Mouse (Mus musculus): ENCODE measurements around the gene Olfr1247. TPM values are rescaled to one million over a fixed set of nuclear protein-coding genes. Genes with fewer than 3 reads are reported as not detected.
"Not testable (repeated sequence)": the region's sequence is repeated elsewhere in the genome, so short reads cannot be mapped to it uniquely, and the experiment has no call there.

The Olfr1247 gene
- not detected in 2 replicates for total RNA-seq (2014; rRNA removed)
- not detected in 2 replicates for polyA plus RNA-seq (2015; fragmentation: Nextera tagmentation; extraction: Ambion mirVana)

- H3K9ac ChIP-seq (replicated peaks; ENCODE audit: low read length, poor library complexity, severe bottlenecking): no peak within 1 kb of the TSS
- H3K4me2 ChIP-seq (ENCODE audit: low read depth, low read length, poor library complexity, severe bottlenecking): no peak within 1 kb of the TSS
- no peak for TF ChIP-seq CTCF (IDR thresholded peaks at IDR 0.05)
- H3K27ac ChIP-seq (ENCODE audit: low read depth, low read length): no peak within 1 kb of the TSS
- H3K27me3 ChIP-seq (ENCODE audit: insufficient read depth, low read length): no peaks in the 10 kb centered on the region
- no peak within 1 kb of the TSS for H3K4me3 ChIP-seq (ENCODE audit: low read depth, low read length)
- no peaks in the 10 kb centered on the region for H3K4me1 ChIP-seq (ENCODE audit: insufficient read depth, low read length)
- no peak for DNase-seq (ENCODE audit: low spot score)
- ATAC-seq (ENCODE audit: low FRiP score): no peak
- H3K36me3 ChIP-seq (ENCODE audit: insufficient read depth, low read length): no peaks in the 10 kb centered on the region
- H3K9me3 ChIP-seq (ENCODE audit: low read length): no peaks in the 10 kb centered on the region
- WGBS: 90% methylated on average over 2 of the region's 2 CpGs
These were observed at the start of gene Olfr1247 for GRCm38 (mm10) chr2:89614030-89614429. Gene Olfr1247, minus strand, starts transcription at chr2:89614130.

- ATAC-seq (ENCODE audit: low FRiP score) (no peak), DNase-seq (ENCODE audit: low spot score) (no peak)
- H3K4me1 ChIP-seq (ENCODE audit: insufficient read depth, low read length): no peaks in the 10 kb centered on the region
- no peak within 1 kb of the TSS for H3K27ac ChIP-seq (ENCODE audit: low read depth, low read length)
- no peak within 1 kb of the TSS for H3K4me3 ChIP-seq (ENCODE audit: low read depth, low read length)
- H3K9me3 ChIP-seq (ENCODE audit: low read length): no peaks in the 10 kb centered on the region
- TF ChIP-seq CTCF (IDR thresholded peaks at IDR 0.05): no peak
- no peak within 1 kb of the TSS for H3K4me2 ChIP-seq (ENCODE audit: low read depth, low read length, poor library complexity, severe bottlenecking)
- H3K27me3 ChIP-seq (ENCODE audit: insufficient read depth, low read length): no peaks in the 10 kb centered on the region
- no peaks in the 10 kb centered on the region for H3K36me3 ChIP-seq (ENCODE audit: insufficient read depth, low read length)
- H3K9ac ChIP-seq (replicated peaks; ENCODE audit: low read length, poor library complexity, severe bottlenecking): no peak within 1 kb of the TSS
These were observed 47.4 kb upstream of the Olfr1247 start, which contains the start of gene Olfr1250 for GRCm38 (mm10) chr2:89661367-89661766. Gene Olfr1250, minus strand, starts transcription at chr2:89661467.

- Histone ChIP-seq H3K36me3 (ENCODE audit: insufficient read depth, low read length) (no peaks in the 10 kb centered on the region), H3K27ac (ENCODE audit: low read depth, low read length) (no peak within 1 kb of the TSS), H3K4me1 (ENCODE audit: insufficient read depth, low read length) (no peaks in the 10 kb centered on the region), H3K4me3 (ENCODE audit: low read depth, low read length) (no peak within 1 kb of the TSS), H3K27me3 (ENCODE audit: insufficient read depth, low read length) (no peaks in the 10 kb centered on the region), H3K4me2 (ENCODE audit: low read depth, low read length, poor library complexity, severe bottlenecking) (no peak within 1 kb of the TSS), H3K9me3 (ENCODE audit: low read length) (no peaks in the 10 kb centered on the region), H3K9ac (replicated peaks; ENCODE audit: low read length, poor library complexity, severe bottlenecking) (no peak within 1 kb of the TSS)
- no peak for TF ChIP-seq CTCF (IDR thresholded peaks at IDR 0.05)
- WGBS: 92% methylated on average over 2 of the region's 2 CpGs
- no peak for ATAC-seq (ENCODE audit: low FRiP score)
- DNase-seq (ENCODE audit: low spot score): no peak
These were observed 21.0 kb upstream of the Olfr1247 start, which contains the start of gene Olfr1249 for GRCm38 (mm10) chr2:89634883-89635282. Gene Olfr1249, minus strand, starts transcription at chr2:89634983.

- not testable (repeated sequence) for H3K36me3 ChIP-seq (ENCODE audit: insufficient read depth, low read length); H3K27ac ChIP-seq (ENCODE audit: low read depth, low read length); ATAC-seq (ENCODE audit: low FRiP score); H3K9me3 ChIP-seq (ENCODE audit: low read length); H3K9ac ChIP-seq (replicated peaks; ENCODE audit: low read length, poor library complexity, severe bottlenecking); H3K27me3 ChIP-seq (ENCODE audit: insufficient read depth, low read length); DNase-seq (ENCODE audit: low spot score); H3K4me1 ChIP-seq (ENCODE audit: insufficient read depth, low read length); H3K4me3 ChIP-seq (ENCODE audit: low read depth, low read length); H3K4me2 ChIP-seq (ENCODE audit: low read depth, low read length, poor library complexity, severe bottlenecking)
- WGBS: 85% methylated on average over 1 of the region's 1 CpGs
These were observed 4.2 kb upstream of the Olfr1247 start, which contains the start of gene Olfr1248 for GRCm38 (mm10) chr2:89618145-89618544. Gene Olfr1248, minus strand, starts transcription at chr2:89618245.

- ATAC-seq (ENCODE audit: low FRiP score) (no peak), DNase-seq (ENCODE audit: low spot score) (no peak)
- WGBS: 81% methylated on average over 2 of the region's 2 CpGs
- no peak within 1 kb of the TSS for H3K27ac ChIP-seq (ENCODE audit: low read depth, low read length)
- H3K9me3 ChIP-seq (ENCODE audit: low read length): no peaks in the 10 kb centered on the region
- no peaks in the 10 kb centered on the region for H3K36me3 ChIP-seq (ENCODE audit: insufficient read depth, low read length)
- H3K9ac ChIP-seq (replicated peaks; ENCODE audit: low read length, poor library complexity, severe bottlenecking): no peak within 1 kb of the TSS
- H3K4me2 ChIP-seq (ENCODE audit: low read depth, low read length, poor library complexity, severe bottlenecking): no peak within 1 kb of the TSS
- no peak for TF ChIP-seq CTCF (IDR thresholded peaks at IDR 0.05)
- no peaks in the 10 kb centered on the region for H3K27me3 ChIP-seq (ENCODE audit: insufficient read depth, low read length)
- H3K4me3 ChIP-seq (ENCODE audit: low read depth, low read length): no peak within 1 kb of the TSS
- H3K4me1 ChIP-seq (ENCODE audit: insufficient read depth, low read length): no peaks in the 10 kb centered on the region
These were observed 20.9 kb downstream of the Olfr1247 start, which contains the start of gene Olfr1246 for GRCm38 (mm10) chr2:89593057-89593456. Gene Olfr1246, minus strand, starts transcription at chr2:89593157.

- no peak for ATAC-seq (ENCODE audit: low FRiP score)
- no peak within 1 kb of the TSS for H3K9ac ChIP-seq (replicated peaks; ENCODE audit: low read length, poor library complexity, severe bottlenecking)
- H3K27me3 ChIP-seq (ENCODE audit: insufficient read depth, low read length): no peaks in the 10 kb centered on the region
- no peaks in the 10 kb centered on the region for H3K36me3 ChIP-seq (ENCODE audit: insufficient read depth, low read length)
- H3K4me2 ChIP-seq (ENCODE audit: low read depth, low read length, poor library complexity, severe bottlenecking): no peak within 1 kb of the TSS
- no peaks in the 10 kb centered on the region for H3K9me3 ChIP-seq (ENCODE audit: low read length)
- H3K27ac ChIP-seq (ENCODE audit: low read depth, low read length): no peak within 1 kb of the TSS
- WGBS: 87% methylated on average over 1 of the region's 1 CpGs
- no peaks in the 10 kb centered on the region for H3K4me1 ChIP-seq (ENCODE audit: insufficient read depth, low read length)
- no peak for DNase-seq (ENCODE audit: low spot score)
- no peak for TF ChIP-seq CTCF (IDR thresholded peaks at IDR 0.05)
- no peak within 1 kb of the TSS for H3K4me3 ChIP-seq (ENCODE audit: low read depth, low read length)
These were observed 35.6 kb downstream of the Olfr1247 start, which contains the start of gene Olfr1245 for GRCm38 (mm10) chr2:89578347-89578746. Gene Olfr1245, minus strand, starts transcription at chr2:89578447.

- H3K9me3 ChIP-seq (ENCODE audit: low read length); H3K9ac ChIP-seq (replicated peaks; ENCODE audit: low read length, poor library complexity, severe bottlenecking); H3K27ac ChIP-seq (ENCODE audit: low read depth, low read length); DNase-seq (ENCODE audit: low spot score); ATAC-seq (ENCODE audit: low FRiP score); H3K36me3 ChIP-seq (ENCODE audit: insufficient read depth, low read length); H3K4me2 ChIP-seq (ENCODE audit: low read depth, low read length, poor library complexity, severe bottlenecking); H3K27me3 ChIP-seq (ENCODE audit: insufficient read depth, low read length); H3K4me3 ChIP-seq (ENCODE audit: low read depth, low read length); H3K4me1 ChIP-seq (ENCODE audit: insufficient read depth, low read length): not testable (repeated sequence)
- 61% methylated on average over 2 of the region's 2 CpGs for WGBS
These were observed 51.2 kb downstream of the Olfr1247 start for GRCm38 (mm10) chr2:89562706-89563105.

All from midbrain, postnatal 0 days (tissue).